Mouse (Mus musculus) forebrain, postnatal 0 days (tissue): ENCODE results near the gene Prmt2. TPM values are rescaled to one million over a fixed set of nuclear protein-coding genes. Genes with fewer than 3 reads are reported as not detected.

Source experiments
- ATAC-seq: fragments of 200-750 bp; cut with Nextera tagmentation; 2 replicates; pipeline ENCODE4 v1.8.0; 2017; ENCODE audit warnings: mild to moderate bottlenecking, moderate library complexity
- DNase-seq: peaks from one replicate; pipeline ENCODE4 v3.0.0-alpha.2; 2015
- H3K27ac ChIP-seq: fragments of 300-500 bp; sonication (generic); 2 replicates; pipeline ENCODE4 v1.5.1; 2014; ENCODE audit warnings: low read depth, mild to moderate bottlenecking, antibody characterized with exemption, low read length, moderate library complexity, mixed read lengths
- H3K27me3 ChIP-seq: fragments of 300-500 bp; sonication (generic); 2 replicates; pipeline ENCODE4 v1.6.1; 2014; ENCODE audit warnings: mild to moderate bottlenecking, low read length, mixed read lengths; ENCODE audit not compliant: insufficient read depth
- H3K36me3 ChIP-seq: fragments of 300-500 bp; sonication (generic); 2 replicates; pipeline ENCODE4 v1.6.1; 2014; ENCODE audit warnings: mild to moderate bottlenecking, moderate library complexity; ENCODE audit not compliant: insufficient read depth
- H3K4me1 ChIP-seq: fragments of 300-500 bp; sonication (generic); 2 replicates; pipeline ENCODE4 v1.6.1; 2014; ENCODE audit warnings: antibody characterized with exemption; ENCODE audit not compliant: insufficient read depth
- H3K4me2 ChIP-seq: fragments of 300-500 bp; sonication (generic); 2 replicates; pipeline ENCODE4 v1.6.1; 2014; ENCODE audit warnings: low read depth, mild to moderate bottlenecking, moderate library complexity
- H3K4me3 ChIP-seq: fragments of 300-500 bp; sonication (generic); 2 replicates; pipeline ENCODE4 v1.5.1; 2014; ENCODE audit warnings: low read depth, low read length, mixed read lengths
- H3K9ac ChIP-seq: fragments of 300-500 bp; sonication (generic); 2 replicates; pipeline ENCODE4 v1.6.1; 2014; ENCODE audit warnings: mild to moderate bottlenecking
- H3K9me3 ChIP-seq: fragments of 300-500 bp; sonication (generic); 2 replicates; pipeline ENCODE4 v1.6.1; 2016; ENCODE audit warnings: low read length
- CTCF ChIP-seq: sonication (generic); IDR thresholded peaks from 2 replicates; pipeline ENCODE4 v1.5.1; 2016; ENCODE audit warnings: antibody characterized with exemption, control low read depth, low read depth
- WGBS: fragments of 180-500 bp; shearing (Covaris S2); extraction: QIAGEN DNeasy Blood & Tissue Kit; methylation state at CpG from one replicate; pipeline ENCODE4 v1.1.7; 2014; 5-methylcytosine and 5-hydroxymethylcytosine counted together
- polyA plus RNA-seq: library from polyadenylated mRNA; unstranded; fragments of >200 nt; fragmentation: Nextera tagmentation; extraction: Ambion mirVana; gene quantifications from 2 replicates; pipeline ENCODE4 v1.2.1, GENCODE M21; 2015
- total RNA-seq: library from RNA; depleted of rRNA; stranded (reverse); fragments of >200 nt; gene quantifications from 2 replicates; pipeline ENCODE4 v1.2.3, GENCODE M21; 2014

Gene Prmt2
- total and polyA plus RNA-seq, 2 experiments from 2014 or later, result 162 to 262 TPM

DNA sequence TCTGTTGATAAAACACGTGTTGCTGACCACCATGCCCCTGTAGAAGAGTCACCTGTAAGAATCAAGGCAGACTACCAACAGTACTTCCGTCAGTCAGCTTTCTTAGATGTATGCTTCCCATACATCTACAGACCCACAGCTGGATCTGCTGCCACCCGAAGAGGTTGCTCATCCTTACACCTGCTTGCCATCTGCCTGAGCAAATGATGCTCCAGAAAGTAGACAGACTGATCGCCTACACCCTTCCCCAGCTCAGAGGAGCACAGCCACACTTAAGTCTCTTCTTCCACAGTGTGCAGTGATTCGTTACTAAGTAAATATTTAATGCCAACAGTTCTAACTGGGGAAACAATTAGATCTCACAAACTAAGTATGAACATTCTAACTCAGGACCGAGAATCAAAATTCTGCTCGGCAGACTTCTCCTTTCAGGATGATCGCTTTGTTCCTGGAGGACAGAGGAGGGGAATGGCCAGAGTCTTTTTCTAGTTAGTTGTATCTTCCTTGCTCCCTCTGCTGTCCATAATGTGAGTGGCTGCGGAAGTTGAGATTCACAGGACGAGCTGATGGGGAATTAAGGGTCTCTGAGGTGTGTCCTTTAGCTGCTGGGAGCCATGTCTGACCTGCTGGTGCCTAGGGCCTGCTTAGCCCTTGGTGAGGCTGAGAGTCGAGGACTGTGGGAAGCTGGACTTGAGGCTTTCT is 22.8 kb upstream of the Prmt2 start:
- H3K9me3 ChIP-seq, result no peaks in the 10 kb centered on the region
- H3K9ac ChIP-seq, result no peak overlapping the region
- H3K27ac ChIP-seq, result no peak overlapping the region
- H3K4me2 ChIP-seq, result no peak overlapping the region
- WGBS, result 59% methylated on average over 11 of the region's 11 CpGs
- no peaks in the 10 kb centered on the region for H3K27me3 ChIP-seq
- peak; percentile 26 for DNase-seq
- 0 out of 2 replicates have a peak, but pooled peaks have one; percentile 15 for ATAC-seq
- peak; percentile 61 for TF ChIP-seq CTCF
- no peak overlapping the region for H3K4me3 ChIP-seq
- peaks cover 24% of the 10 kb centered on the region for H3K36me3 ChIP-seq
- no peaks in the 10 kb centered on the region for H3K4me1 ChIP-seq

DNA sequence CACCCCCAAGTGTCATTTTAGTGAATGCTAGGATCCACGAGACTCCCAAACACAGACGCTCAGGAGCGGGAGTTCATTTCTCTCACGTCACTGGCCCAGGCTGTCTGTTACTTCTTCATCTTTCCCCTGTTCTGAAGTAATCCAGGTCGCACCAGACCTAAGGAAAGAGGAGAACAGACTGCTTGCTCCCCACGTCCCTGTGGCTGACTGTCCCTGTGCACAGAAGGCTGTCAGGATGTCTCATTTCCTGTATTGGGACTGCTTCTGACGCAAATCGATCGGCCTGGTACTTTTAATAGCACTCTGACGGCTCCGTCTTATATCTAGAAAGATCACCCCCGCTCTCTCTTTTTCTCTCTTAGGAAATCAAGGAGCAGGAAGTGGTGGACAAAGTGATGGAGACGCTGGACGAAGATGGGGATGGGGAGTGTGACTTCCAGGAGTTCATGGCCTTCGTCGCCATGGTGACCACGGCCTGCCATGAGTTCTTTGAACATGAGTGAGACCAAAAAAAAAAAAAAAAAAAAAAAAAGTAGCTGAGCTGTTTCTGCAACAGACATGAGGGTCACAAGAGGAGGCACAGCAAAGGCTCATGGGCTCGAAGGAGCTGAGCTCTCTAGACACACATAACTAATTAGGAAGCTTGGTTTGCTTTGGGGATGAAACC is 22.0 kb upstream of the Prmt2 start:
- H3K4me1 ChIP-seq, result no peaks in the 10 kb centered on the region
- TF ChIP-seq CTCF, result no peak
- no peak overlapping the region for H3K4me3 ChIP-seq
- ATAC-seq (no peak), DNase-seq (no peak)
- H3K27ac ChIP-seq, result no peak overlapping the region
- no peak overlapping the region for H3K4me2 ChIP-seq
- H3K36me3 ChIP-seq, result peaks cover 17% of the 10 kb centered on the region
- H3K9me3 ChIP-seq, result no peaks in the 10 kb centered on the region
- no peak overlapping the region for H3K9ac ChIP-seq
- WGBS, result 82% methylated on average over 18 of the region's 18 CpGs
- no peaks in the 10 kb centered on the region for H3K27me3 ChIP-seq

GRCm38 (mm10) chr10:76257719-76258390 is 20.2 kb upstream of the Prmt2 start:
- Histone ChIP-seq H3K4me2 (no peak overlapping the region), H3K9ac (no peak overlapping the region), H3K9me3 (no peaks in the 10 kb centered on the region), H3K4me3 (no peak overlapping the region), H3K4me1 (no peaks in the 10 kb centered on the region), H3K27me3 (no peaks in the 10 kb centered on the region), H3K36me3 (peaks cover 11% of the 10 kb centered on the region; the same call in 1 of the 2 replicates), H3K27ac (no peak overlapping the region)
- TF ChIP-seq CTCF, result no peak
- ATAC-seq, result no peak
- WGBS, result 84% methylated on average over 12 of the region's 12 CpGs
- no peak for DNase-seq

DNA sequence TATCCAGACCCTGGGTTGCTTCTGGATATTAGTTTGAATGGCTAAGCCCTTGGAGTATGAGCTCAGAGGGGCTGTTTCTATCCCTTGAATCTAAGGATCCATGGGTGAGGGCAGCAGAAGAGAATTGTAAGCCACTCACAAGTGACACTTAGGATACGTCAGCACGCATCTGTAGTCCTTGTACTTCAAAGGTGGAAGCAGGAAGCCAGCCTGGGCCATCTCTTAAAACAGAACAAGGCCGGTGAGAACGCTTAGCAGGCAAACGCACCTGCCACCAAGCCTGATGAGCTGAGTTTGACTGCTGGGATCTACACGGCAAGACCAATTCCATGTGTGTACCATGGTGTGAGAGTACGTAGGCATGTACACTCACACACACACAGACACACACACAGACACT is 19.6 kb upstream of the Prmt2 start:
- no peak overlapping the region for H3K4me3 ChIP-seq
- 96% methylated on average over 7 of the region's 7 CpGs for WGBS
- no peaks in the 10 kb centered on the region for H3K4me1 ChIP-seq
- no peak overlapping the region for H3K4me2 ChIP-seq
- no peak overlapping the region for H3K27ac ChIP-seq
- TF ChIP-seq CTCF, result no peak
- no peaks in the 10 kb centered on the region for H3K9me3 ChIP-seq
- H3K27me3 ChIP-seq, result no peaks in the 10 kb centered on the region
- no peak overlapping the region for H3K9ac ChIP-seq
- DNase-seq (no peak), ATAC-seq (no peak)
- H3K36me3 ChIP-seq, result peaks cover 8% of the 10 kb centered on the region; the same call in 1 of the 2 replicates

GRCm38 (mm10) chr10:76255617-76256016 is 18.0 kb upstream of the Prmt2 start:
- no peak overlapping the region for H3K9ac ChIP-seq
- ATAC-seq, result no peak
- no peak for TF ChIP-seq CTCF

GRCm38 (mm10) chr10:76253536-76253935 is 15.9 kb upstream of the Prmt2 start, which contains the start of gene S100b:
Gene S100b, plus strand, starts transcription at chr10:76253853.
- 36% methylated on average over 4 of the region's 4 CpGs for WGBS
- H3K9me3 ChIP-seq, result no peaks in the 10 kb centered on the region
- H3K4me2 ChIP-seq, result no peak within 1 kb of the TSS
- DNase-seq (peak; percentile 10), ATAC-seq (peak; percentile 62)
- 0 out of 2 replicates have a peak, but pooled peaks cover 2% of the 10 kb centered on the region for H3K36me3 ChIP-seq
- no peak within 1 kb of the TSS for H3K9ac ChIP-seq
- H3K27me3 ChIP-seq, result no peaks in the 10 kb centered on the region
- TF ChIP-seq CTCF, result no peak
- H3K4me3 ChIP-seq, result no peak within 1 kb of the TSS
- H3K4me1 ChIP-seq, result no peaks in the 10 kb centered on the region
- H3K27ac ChIP-seq, result no peak within 1 kb of the TSS

More at GRCm38 (mm10) chr10:76255617-76256016, 18.0 kb upstream of the Prmt2 start:
- Histone ChIP-seq H3K27ac (no peak overlapping the region), H3K9me3 (no peaks in the 10 kb centered on the region), H3K27me3 (no peaks in the 10 kb centered on the region), H3K4me1 (no peaks in the 10 kb centered on the region), H3K4me3 (no peak overlapping the region), H3K36me3 (0 out of 2 replicates have a peak, but pooled peaks cover 7% of the 10 kb centered on the region), H3K4me2 (no peak overlapping the region)
- no peak for DNase-seq
- 53% methylated on average over 6 of the region's 6 CpGs for WGBS
